Mouse (Mus musculus) liver, embryonic 13.5 days (tissue): ENCODE results near the gene Fam241b. TPM values are rescaled to one million over a fixed set of nuclear protein-coding genes. Genes with fewer than 3 reads are reported as not detected.
A peak's percentile ranks its signal among the peaks of the same experiment; 100 is the strongest.

Experiments
- ATAC-seq: fragments of 200-750 bp; cut with Nextera tagmentation; 2 replicates; pipeline ENCODE4 v1.8.0; 2017; ENCODE audit warnings: low read depth, mild to moderate bottlenecking, moderate number of reproducible peaks, moderate library complexity
- DNase-seq: peaks from one replicate; pipeline ENCODE4 v3.0.0; 2022
- H3K27ac ChIP-seq: fragments of 300-500 bp; sonication (generic); 2 replicates; pipeline ENCODE4 v1.5.1; 2015; ENCODE audit warnings: moderate library complexity, mild to moderate bottlenecking, inconsistent platforms
- H3K27me3 ChIP-seq: fragments of 300-500 bp; sonication (generic); 2 replicates; pipeline ENCODE4 v1.6.1; 2015; ENCODE audit warnings: mild to moderate bottlenecking, inconsistent platforms
- H3K36me3 ChIP-seq: fragments of 300-500 bp; sonication (generic); 2 replicates; pipeline ENCODE4 v1.6.1; 2015; ENCODE audit warnings: mild to moderate bottlenecking, inconsistent platforms
- H3K4me1 ChIP-seq: fragments of 300-500 bp; sonication (generic); replicated peaks from 2 replicates; pipeline ENCODE4 v1.6.1; 2015; ENCODE audit warnings: inconsistent platforms
- H3K4me2 ChIP-seq: fragments of 300-500 bp; sonication (generic); 2 replicates; pipeline ENCODE4 v1.6.1; 2015; ENCODE audit warnings: inconsistent platforms, mild to moderate bottlenecking, moderate library complexity
- H3K4me3 ChIP-seq: fragments of 300-500 bp; sonication (generic); replicated peaks from 2 replicates; pipeline ENCODE4 v1.5.1; 2015; ENCODE audit warnings: mild to moderate bottlenecking, inconsistent platforms
- H3K9ac ChIP-seq: fragments of 300-500 bp; sonication (generic); 2 replicates; pipeline ENCODE4 v1.6.1; 2015; ENCODE audit warnings: mild to moderate bottlenecking, inconsistent platforms
- H3K9me3 ChIP-seq: fragments of 300-500 bp; sonication (generic); replicated peaks from 2 replicates; pipeline ENCODE4 v1.6.1; 2016; ENCODE audit warnings: inconsistent platforms
- WGBS: fragments of 180-500 bp; shearing (Covaris S2); methylation state at CpG from one replicate; pipeline ENCODE4 v1.1.7; 2015; ENCODE audit not compliant: insufficient replicate concordance; 5-methylcytosine and 5-hydroxymethylcytosine counted together
- polyA plus RNA-seq: library from polyadenylated mRNA; unstranded; fragments of >200 nt; fragmentation: Nextera tagmentation; extraction: Ambion mirVana; gene quantifications from 2 replicates; pipeline ENCODE4 v1.2.1, GENCODE M21; 2015

Gene Fam241b
- polyA plus RNA-seq, 1 experiment from 2014 or later, result 1.1 TPM

- no peak overlapping the region for H3K27ac ChIP-seq
Measured at GRCm38 (mm10) chr10:62173941-62174448, 30.3 kb upstream of the Fam241b start.

GRCm38 (mm10) chr10:62172841-62173553, 29.3 kb upstream of the Fam241b start:
- DNase-seq, result no peak
- Histone ChIP-seq H3K4me1 (no peaks in the 10 kb centered on the region), H3K4me3 (no peak overlapping the region), H3K4me2 (no peak overlapping the region), H3K9ac (no peak overlapping the region), H3K9me3 (no peaks in the 10 kb centered on the region), H3K27me3 (no peaks in the 10 kb centered on the region; the same call in 1 of the 2 replicates), H3K27ac (no peak overlapping the region), H3K36me3 (no peaks in the 10 kb centered on the region)
- ATAC-seq, result no peak
- 20% methylated on average over 9 of the region's 9 CpGs for WGBS

More at GRCm38 (mm10) chr10:62173941-62174448, 30.3 kb upstream of the Fam241b start:
- 41% methylated on average over 9 of the region's 9 CpGs for WGBS
- Histone ChIP-seq H3K9me3 (no peaks in the 10 kb centered on the region), H3K36me3 (no peaks in the 10 kb centered on the region), H3K9ac (no peak overlapping the region), H3K4me3 (no peak overlapping the region), H3K27me3 (no peaks in the 10 kb centered on the region; the same call in 1 of the 2 replicates), H3K4me2 (no peak overlapping the region), H3K4me1 (no peaks in the 10 kb centered on the region)
- no peak for ATAC-seq
- DNase-seq, result no peak

GRCm38 (mm10) chr10:62162410-62162809, 18.7 kb upstream of the Fam241b start:
- Histone ChIP-seq H3K4me1 (no peaks in the 10 kb centered on the region), H3K9me3 (no peaks in the 10 kb centered on the region), H3K9ac (no peak overlapping the region), H3K4me2 (no peak overlapping the region), H3K4me3 (no peak overlapping the region), H3K36me3 (no peaks in the 10 kb centered on the region), H3K27ac (no peak overlapping the region), H3K27me3 (no peaks in the 10 kb centered on the region)
- no peak for ATAC-seq
- DNase-seq, result no peak
- WGBS, result 23% methylated on average over 10 of the region's 10 CpGs

DNA sequence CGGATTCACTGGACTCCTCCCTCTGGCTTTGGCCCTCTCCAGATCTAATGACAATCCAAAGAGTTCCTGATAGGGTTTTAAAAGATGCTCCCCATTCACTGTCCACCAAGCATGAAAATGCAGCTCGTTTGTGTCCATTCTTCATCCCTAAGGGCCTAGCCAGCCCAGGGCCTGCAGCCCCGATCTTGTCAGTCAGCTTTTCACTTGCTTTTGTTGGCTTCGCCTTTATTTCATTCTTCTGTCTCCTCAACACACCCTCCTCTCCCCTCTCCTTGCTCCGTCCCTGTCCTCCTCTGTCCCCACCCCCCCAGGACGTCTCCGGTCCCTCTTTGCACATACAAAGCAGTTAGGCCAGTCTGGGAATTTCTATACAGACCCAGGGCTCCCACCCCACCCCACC, 6.2 kb upstream of the Fam241b start:
- no peaks in the 10 kb centered on the region for H3K4me1 ChIP-seq
- H3K9me3 ChIP-seq, result no peaks in the 10 kb centered on the region
- H3K27ac ChIP-seq, result no peak overlapping the region
- no peaks in the 10 kb centered on the region for H3K27me3 ChIP-seq
- no peak overlapping the region for H3K9ac ChIP-seq
- no peak overlapping the region for H3K4me3 ChIP-seq
- no peak for ATAC-seq
- H3K36me3 ChIP-seq, result no peaks in the 10 kb centered on the region
- H3K4me2 ChIP-seq, result no peak overlapping the region
- no peak for DNase-seq
- WGBS, result 49% methylated on average over 7 of the region's 7 CpGs

DNA sequence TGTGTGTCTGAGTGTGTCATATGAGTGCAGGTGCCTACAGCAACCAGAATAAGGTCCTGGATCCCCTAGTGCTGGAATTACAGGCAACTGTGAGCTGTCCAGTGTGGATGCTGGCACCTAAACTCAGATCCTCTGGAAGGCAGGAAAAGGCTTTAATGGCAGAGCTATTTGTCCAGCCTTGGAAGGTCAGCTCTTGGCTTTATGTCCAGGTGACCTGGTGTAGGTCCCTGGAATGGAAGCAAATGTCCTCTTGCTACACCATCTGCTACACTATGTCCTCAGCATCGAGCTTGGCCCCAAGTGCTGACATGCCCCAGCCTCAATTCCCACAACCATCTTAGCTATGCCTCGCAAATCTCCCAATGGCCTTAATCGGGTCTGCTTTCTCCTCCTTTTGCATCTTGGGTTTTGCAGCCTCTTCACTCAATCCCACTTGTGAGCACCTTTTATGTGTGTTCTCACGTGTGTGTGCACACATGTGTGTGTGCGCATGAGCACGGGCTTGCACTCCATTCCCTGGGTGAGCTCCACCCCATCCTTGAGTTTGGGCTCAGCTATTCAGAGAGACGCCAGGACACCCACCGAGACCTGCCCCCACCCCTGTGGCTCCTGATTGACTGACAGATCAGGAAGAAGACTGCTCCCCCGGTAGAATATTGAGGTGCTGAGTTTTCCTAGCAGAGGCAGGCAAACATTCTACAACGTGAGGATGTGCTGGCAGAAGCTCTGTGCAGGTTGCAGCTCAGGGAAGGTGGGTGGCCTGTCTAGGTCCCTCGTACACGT, 3.9 kb upstream of the Fam241b start:
- Histone ChIP-seq H3K27ac (no peak overlapping the region), H3K4me2 (no peak overlapping the region), H3K36me3 (no peaks in the 10 kb centered on the region), H3K9me3 (no peaks in the 10 kb centered on the region), H3K27me3 (no peaks in the 10 kb centered on the region), H3K4me3 (no peak overlapping the region), H3K4me1 (no peaks in the 10 kb centered on the region), H3K9ac (no peak overlapping the region)
- DNase-seq, result no peak
- no peak for ATAC-seq
- 45% methylated on average over 12 of the region's 12 CpGs for WGBS

GRCm38 (mm10) chr10:62145957-62146356, 2.2 kb upstream of the Fam241b start:
- Histone ChIP-seq H3K4me3 (no peak overlapping the region), H3K4me1 (no peaks in the 10 kb centered on the region), H3K27me3 (no peaks in the 10 kb centered on the region), H3K4me2 (no peak overlapping the region), H3K36me3 (no peaks in the 10 kb centered on the region), H3K27ac (no peak overlapping the region), H3K9ac (no peak overlapping the region), H3K9me3 (no peaks in the 10 kb centered on the region)
- WGBS, result 67% methylated on average over 5 of the region's 5 CpGs
- ATAC-seq (no peak), DNase-seq (no peak)

DNA sequence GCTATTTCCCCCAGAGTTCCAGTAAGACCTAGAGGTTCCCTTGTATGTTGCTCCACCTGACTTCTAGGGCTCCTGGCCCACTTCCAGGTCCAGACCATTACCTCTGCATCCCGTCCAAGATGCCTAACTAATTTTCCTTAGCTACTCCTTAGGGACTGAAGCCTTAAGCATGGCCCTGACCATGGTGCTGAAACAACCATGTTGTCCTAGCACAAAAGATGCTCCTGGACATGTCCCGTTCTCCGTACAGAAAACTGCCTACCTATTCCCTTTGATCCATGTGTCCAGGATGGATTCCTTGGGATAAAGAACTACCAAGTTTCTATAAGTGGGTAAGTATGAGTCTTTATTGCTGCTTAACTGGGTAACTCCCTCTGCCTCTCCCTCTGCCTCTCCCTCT, 5.7 kb downstream of the Fam241b start:
- DNase-seq, result no peak
- Histone ChIP-seq H3K36me3 (no peaks in the 10 kb centered on the region), H3K27ac (no peak overlapping the region), H3K4me2 (no peak overlapping the region), H3K9me3 (no peaks in the 10 kb centered on the region), H3K9ac (no peak overlapping the region), H3K4me3 (no peak overlapping the region), H3K4me1 (no peaks in the 10 kb centered on the region), H3K27me3 (peaks cover 51% of the 10 kb centered on the region)
- no peak for ATAC-seq
- 27% methylated on average over 3 of the region's 3 CpGs for WGBS

- no peaks in the 10 kb centered on the region for H3K36me3 ChIP-seq
- 19% methylated on average over 4 of the region's 4 CpGs for WGBS
- H3K4me1 ChIP-seq, result 0 out of 2 replicates have a peak, but pooled peaks cover 2% of the 10 kb centered on the region
- ATAC-seq, result no peak
- H3K27me3 ChIP-seq, result peaks cover 60% of the 10 kb centered on the region
- H3K27ac ChIP-seq, result no peak overlapping the region
- H3K4me2 ChIP-seq, result no peak overlapping the region
- no peak for DNase-seq
- H3K9me3 ChIP-seq, result no peaks in the 10 kb centered on the region
- H3K4me3 ChIP-seq, result no peak overlapping the region
- no peak overlapping the region for H3K9ac ChIP-seq
Measured at GRCm38 (mm10) chr10:62137150-62137549, 6.6 kb downstream of the Fam241b start.

DNA sequence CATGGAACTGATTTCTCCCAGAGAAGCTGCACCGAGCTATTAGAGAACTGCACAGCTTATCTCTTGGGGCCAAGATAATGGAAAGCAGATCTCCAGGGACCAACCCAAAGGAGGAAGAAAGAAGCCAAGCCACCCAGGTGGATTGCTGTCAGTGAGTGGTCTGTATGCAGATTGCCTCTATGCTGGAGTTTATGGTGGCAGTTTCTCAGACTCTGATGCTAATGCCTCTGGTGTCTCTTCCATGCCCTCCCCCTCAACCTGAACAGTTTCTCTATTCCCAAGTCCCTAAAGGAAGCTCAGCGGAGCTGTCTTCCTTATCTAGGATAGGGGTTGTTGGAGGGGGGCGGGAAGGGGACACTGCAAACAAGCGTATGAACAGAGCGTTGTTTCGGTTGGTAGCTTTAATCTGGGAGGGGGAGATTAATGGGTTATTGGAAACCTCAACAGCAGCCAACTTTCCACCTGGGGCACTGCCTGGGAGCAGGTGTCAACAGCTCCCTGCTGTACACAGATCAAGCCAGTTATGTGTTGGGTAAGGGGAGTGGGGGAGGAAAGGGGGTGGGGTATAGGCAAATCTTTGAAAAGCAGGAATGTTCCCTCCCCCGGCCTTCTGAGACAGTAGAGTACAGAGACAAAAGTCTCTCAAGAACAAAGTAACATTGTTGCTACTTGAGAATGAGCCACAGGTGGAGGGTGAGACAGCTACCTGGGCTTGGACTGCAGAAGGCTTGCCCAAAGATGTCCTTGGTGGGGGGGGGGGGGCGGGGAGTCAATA, 7.8 kb downstream of the Fam241b start:
- Histone ChIP-seq H3K9ac (no peak overlapping the region), H3K27ac (no peak overlapping the region), H3K36me3 (no peaks in the 10 kb centered on the region), H3K4me2 (no peak overlapping the region), H3K27me3 (peaks cover 73% of the 10 kb centered on the region), H3K4me3 (no peak overlapping the region), H3K4me1 (0 out of 2 replicates have a peak, but pooled peaks cover 2% of the 10 kb centered on the region), H3K9me3 (no peaks in the 10 kb centered on the region)
- no peak for DNase-seq
- 9% methylated on average over 8 of the region's 8 CpGs for WGBS
- ATAC-seq, result no peak

DNA sequence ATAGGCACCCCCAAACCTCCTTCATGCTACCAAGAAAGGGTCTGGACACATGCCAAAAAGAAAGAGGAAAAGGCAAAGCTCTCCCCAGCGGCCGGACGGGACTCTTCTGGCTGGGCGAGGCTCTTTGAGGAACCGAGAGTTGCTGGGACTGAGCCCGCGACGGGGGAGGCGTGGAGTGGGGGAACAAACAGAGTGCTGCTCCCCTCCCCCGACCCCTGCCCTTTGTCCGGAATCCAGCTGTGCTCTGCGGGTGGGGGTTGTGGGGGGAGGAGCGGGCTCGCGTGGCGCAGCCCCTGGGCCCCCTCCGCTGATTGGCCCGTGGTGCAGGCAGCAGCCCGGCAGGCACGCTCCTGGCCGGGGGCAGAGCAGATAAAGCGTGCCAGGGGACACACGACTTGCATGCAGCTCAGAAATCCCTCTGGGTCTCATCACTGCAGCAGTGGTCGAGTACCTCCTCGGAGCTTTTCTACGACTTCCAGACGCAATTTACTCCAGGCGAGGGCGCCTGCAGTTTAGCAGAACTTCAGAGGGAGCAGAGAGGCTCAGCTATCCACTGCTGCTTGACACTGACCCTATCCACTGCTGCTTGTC, 10.9 kb downstream of the Fam241b start, which contains the start of gene Neurog3:
Gene Neurog3 (plus strand): TSS at position 400 of the 591 bp plus-strand sequence.
- Histone ChIP-seq H3K4me1 (0 out of 2 replicates have a peak, but pooled peaks cover 2% of the 10 kb centered on the region), H3K4me3 (no peak within 1 kb of the TSS), H3K4me2 (peak within 1 kb of the TSS; percentile 24), H3K36me3 (no peaks in the 10 kb centered on the region), H3K9ac (no peak within 1 kb of the TSS), H3K9me3 (no peaks in the 10 kb centered on the region), H3K27ac (no peak within 1 kb of the TSS), H3K27me3 (peaks cover 98% of the 10 kb centered on the region)
- no peak for DNase-seq
- 2% methylated on average over 29 of the region's 29 CpGs for WGBS
- ATAC-seq, result no peak
